Mouse (Mus musculus) embryonic facial prominence, embryonic 14.5 days (tissue): ENCODE data around the gene Cphx2. TPM values are rescaled to one million over a fixed set of nuclear protein-coding genes. Genes with fewer than 3 reads are reported as not detected.
A peak's percentile ranks its signal among the peaks of the same experiment; 100 is the strongest.
"Not testable (repeated sequence)": the region's sequence is repeated elsewhere in the genome, so short reads cannot be mapped to it uniquely, and the experiment has no call there.

ENCODE experiments used
- ATAC-seq: fragments of 200-750 bp; cut with Nextera tagmentation; 2 replicates; pipeline ENCODE4 v1.8.0; 2017; ENCODE audit warnings: low read depth, moderate number of reproducible peaks, moderate TSS enrichment
- DNase-seq: peaks from one replicate; pipeline ENCODE4 v3.0.0-alpha.2; 2015; ENCODE audit warnings: low spot score
- H3K27ac ChIP-seq: fragments of 300-500 bp; sonication (generic); replicated peaks from 2 replicates; pipeline ENCODE4 v1.5.1; 2014; ENCODE audit warnings: low read depth, mild to moderate bottlenecking, low read length, moderate library complexity
- H3K27me3 ChIP-seq: fragments of 300-500 bp; sonication (generic); replicated peaks from 2 replicates; pipeline ENCODE4 v1.6.1; 2014; ENCODE audit warnings: low read length; ENCODE audit not compliant: control insufficient read depth, insufficient read depth
- H3K36me3 ChIP-seq: fragments of 300-500 bp; sonication (generic); 2 replicates; pipeline ENCODE4 v1.6.1; 2014; ENCODE audit warnings: low read length, mixed read lengths; ENCODE audit not compliant: control insufficient read depth, insufficient read depth
- H3K4me1 ChIP-seq: fragments of 300-500 bp; sonication (generic); 2 replicates; pipeline ENCODE4 v1.6.1; 2014; ENCODE audit warnings: antibody characterized with exemption, low read length; ENCODE audit not compliant: control insufficient read depth, insufficient read depth
- H3K4me2 ChIP-seq: fragments of 300-500 bp; sonication (generic); 2 replicates; pipeline ENCODE4 v1.6.1; 2014; ENCODE audit warnings: low read depth, mild to moderate bottlenecking, low read length, moderate library complexity, mixed read lengths
- H3K4me3 ChIP-seq: fragments of 300-500 bp; sonication (generic); 2 replicates; pipeline ENCODE4 v1.5.1; 2014; ENCODE audit warnings: low read depth, mild to moderate bottlenecking, low read length
- H3K9ac ChIP-seq: fragments of 300-500 bp; sonication (generic); 2 replicates; pipeline ENCODE4 v1.6.1; 2014; ENCODE audit warnings: low read depth, mild to moderate bottlenecking, low read length, moderate library complexity, mixed read lengths
- H3K9me3 ChIP-seq: fragments of 300-500 bp; sonication (generic); 2 replicates; pipeline ENCODE4 v1.6.1; 2016; ENCODE audit warnings: low read length; ENCODE audit not compliant: control insufficient read depth
- WGBS: fragments of 180-500 bp; shearing (Covaris S2); extraction: QIAGEN DNeasy Blood & Tissue Kit; methylation state at CpG from one replicate; pipeline ENCODE4 v1.1.7; 2014; 5-methylcytosine and 5-hydroxymethylcytosine counted together
- polyA plus RNA-seq: library from polyadenylated mRNA; unstranded; fragments of >200 nt; fragmentation: Nextera tagmentation; extraction: Ambion mirVana; gene quantifications from 2 replicates; pipeline ENCODE4 v1.2.1, GENCODE M21; 2014

Cphx2 gene
- polyA plus RNA-seq = not detected in 2 replicates

DNA sequence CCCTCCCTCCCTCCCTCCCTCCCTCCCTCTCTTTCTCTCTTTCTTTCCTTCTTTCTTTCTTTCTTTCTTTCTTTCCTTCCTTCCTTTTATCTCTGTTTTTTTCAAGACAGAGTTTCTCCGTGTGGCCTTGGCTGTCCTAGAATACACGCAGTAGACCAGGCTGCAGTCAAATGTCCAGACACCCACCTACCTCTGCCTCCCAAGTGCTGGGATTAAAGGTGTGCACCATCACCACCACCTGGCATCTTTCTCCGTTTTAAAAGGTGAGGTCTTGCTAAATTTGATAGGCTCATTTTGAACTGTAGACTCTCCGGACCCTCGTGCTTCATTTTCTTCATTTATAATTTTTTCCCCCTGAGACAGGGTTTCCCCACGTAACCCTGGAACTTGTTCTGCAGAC, at the start of gene Cphx2:
TSS of gene Cphx2 (plus strand) at position 301 of the 400 bp plus-strand sequence.
- not testable (repeated sequence) for H3K9ac ChIP-seq, H3K27ac ChIP-seq, H3K27me3 ChIP-seq, H3K4me1 ChIP-seq, ATAC-seq, H3K4me2 ChIP-seq, DNase-seq, H3K4me3 ChIP-seq, H3K9me3 ChIP-seq, H3K36me3 ChIP-seq
- WGBS = no CpG with 5 or more reads among the region's 6 CpGs

DNA sequence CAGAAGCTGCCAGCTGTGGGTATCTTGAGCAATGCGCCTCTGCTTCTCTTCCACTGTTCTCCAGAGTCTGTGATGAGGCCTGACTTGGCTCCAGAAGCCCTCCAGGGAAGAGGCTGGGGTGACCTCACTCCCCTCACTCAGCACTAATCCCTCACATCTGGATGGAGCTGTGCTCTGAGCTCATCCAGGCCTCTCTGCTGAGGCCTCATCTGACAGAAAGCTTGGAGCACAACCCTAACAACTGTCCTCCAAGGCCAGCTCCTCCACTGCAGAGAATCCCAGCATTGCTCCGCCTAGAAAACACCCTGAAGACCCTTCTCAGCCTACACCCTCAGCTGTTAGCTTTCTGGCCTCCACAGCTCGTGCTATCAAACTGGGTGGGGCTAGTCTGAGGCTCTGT, 47.0 kb upstream of the Cphx2 start:
- H3K27ac ChIP-seq, H3K36me3 ChIP-seq, H3K4me2 ChIP-seq, H3K9ac ChIP-seq, H3K9me3 ChIP-seq, H3K27me3 ChIP-seq, DNase-seq, H3K4me3 ChIP-seq, H3K4me1 ChIP-seq: not testable (repeated sequence)
- peak; percentile 82; the same call in 1 of the 2 replicates for ATAC-seq
- no CpG with 5 or more reads among the region's 3 CpGs for WGBS

DNA sequence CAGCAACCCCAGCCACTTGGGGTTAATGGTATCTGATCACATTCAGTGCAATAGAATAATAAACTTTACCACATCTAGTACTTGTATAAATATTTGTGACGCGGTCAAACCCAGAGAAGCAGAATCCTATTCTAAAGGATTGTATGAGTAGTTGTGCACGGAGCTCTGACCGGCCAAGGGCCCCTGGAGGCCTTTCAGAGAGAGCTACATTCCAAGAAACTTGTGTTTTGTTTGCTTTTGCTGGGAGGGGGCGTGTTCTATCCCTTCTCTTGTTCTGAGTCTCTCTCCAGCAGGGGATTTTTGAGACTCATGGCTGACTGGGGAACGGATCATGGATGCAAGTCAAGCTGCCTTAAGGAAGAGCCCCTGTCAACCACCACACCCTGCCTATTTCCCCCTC, 45.9 kb upstream of the Cphx2 start:
- peak; percentile 33; the same call in 1 of the 2 replicates for ATAC-seq
- H3K27ac ChIP-seq, H3K4me1 ChIP-seq, H3K9me3 ChIP-seq, H3K4me2 ChIP-seq, H3K4me3 ChIP-seq, H3K9ac ChIP-seq, H3K36me3 ChIP-seq, DNase-seq, H3K27me3 ChIP-seq: not testable (repeated sequence)
- WGBS = no CpG with 5 or more reads among the region's 6 CpGs

DNA sequence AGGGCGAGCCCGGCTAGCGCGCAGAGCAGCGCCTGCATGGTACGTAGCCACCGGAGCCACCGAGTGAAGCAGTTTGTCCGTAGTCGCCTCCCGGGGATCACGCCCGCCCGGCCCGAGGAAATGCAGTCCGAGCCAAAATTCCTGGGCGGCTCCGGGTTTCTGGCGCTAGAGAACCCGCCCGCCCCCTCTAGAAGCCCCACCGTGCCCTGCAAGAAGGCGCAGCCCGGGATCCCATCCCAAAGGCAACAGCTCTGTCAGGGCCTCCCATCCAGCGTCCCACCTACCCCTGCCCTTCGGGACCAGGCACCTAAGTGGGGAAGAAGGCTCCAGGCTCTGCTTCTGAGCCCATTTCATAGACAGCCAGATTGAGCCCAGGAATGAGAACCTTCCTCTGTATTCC, 38.7 kb upstream of the Cphx2 start, which contains the start of gene Gm9780:
TSS of gene Gm9780 (minus strand) at position 101 of the 400 bp plus-strand sequence.
- not testable (repeated sequence) for DNase-seq, H3K9me3 ChIP-seq, H3K4me3 ChIP-seq, H3K27me3 ChIP-seq, H3K9ac ChIP-seq, H3K36me3 ChIP-seq, ATAC-seq, H3K4me2 ChIP-seq, H3K4me1 ChIP-seq, H3K27ac ChIP-seq
- WGBS = no CpG with 5 or more reads among the region's 26 CpGs

DNA sequence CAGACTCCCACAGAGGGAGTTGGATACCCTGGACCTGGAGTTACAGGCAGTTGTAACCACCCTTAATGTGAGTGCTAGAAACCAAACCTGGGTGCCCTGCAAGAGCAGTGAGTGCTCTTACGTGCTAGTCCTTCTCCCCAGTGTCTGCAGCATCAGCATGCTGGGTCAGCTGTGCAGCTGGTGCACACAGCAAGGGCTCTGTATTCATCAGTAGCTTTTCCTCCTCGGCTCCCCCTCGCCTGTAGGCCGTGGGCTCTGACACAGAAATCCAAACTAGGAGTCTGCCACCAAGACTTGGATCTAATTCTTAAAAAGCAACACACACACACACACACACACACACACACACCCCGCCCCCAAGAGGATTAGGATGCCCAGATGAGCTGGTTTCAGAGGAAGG, 36.3 kb upstream of the Cphx2 start:
- H3K4me1 ChIP-seq, DNase-seq, H3K4me2 ChIP-seq, H3K27ac ChIP-seq, H3K36me3 ChIP-seq, H3K4me3 ChIP-seq, H3K9me3 ChIP-seq, H3K27me3 ChIP-seq, H3K9ac ChIP-seq: not testable (repeated sequence)
- no CpG with 5 or more reads among the region's 5 CpGs for WGBS
- peak; percentile 78; the same call in 1 of the 2 replicates for ATAC-seq

DNA sequence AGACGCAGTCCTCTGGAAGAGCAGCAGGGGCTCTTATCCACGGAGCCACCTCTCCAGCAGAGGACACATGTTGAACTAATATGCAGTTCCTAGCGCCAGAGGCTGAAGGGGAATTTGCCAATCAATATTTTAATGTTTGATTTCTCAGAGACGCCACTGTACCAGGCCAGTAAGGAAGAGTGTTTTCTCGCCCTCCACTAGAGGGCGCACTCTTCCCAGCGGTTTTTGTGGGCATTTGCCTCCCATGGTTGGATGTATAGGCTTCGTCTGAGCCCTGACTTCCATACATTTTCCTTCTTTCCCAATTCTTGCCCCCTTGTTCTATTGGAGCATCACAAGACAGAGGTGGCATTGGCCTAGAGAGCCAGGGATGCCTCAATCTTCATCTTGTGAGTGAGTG, 34.3 kb upstream of the Cphx2 start:
- not testable (repeated sequence) for H3K27me3 ChIP-seq, H3K4me1 ChIP-seq, ATAC-seq, H3K4me3 ChIP-seq, H3K36me3 ChIP-seq, H3K9me3 ChIP-seq, H3K4me2 ChIP-seq, H3K27ac ChIP-seq, H3K9ac ChIP-seq, DNase-seq
- WGBS = no CpG with 5 or more reads among the region's 8 CpGs

DNA sequence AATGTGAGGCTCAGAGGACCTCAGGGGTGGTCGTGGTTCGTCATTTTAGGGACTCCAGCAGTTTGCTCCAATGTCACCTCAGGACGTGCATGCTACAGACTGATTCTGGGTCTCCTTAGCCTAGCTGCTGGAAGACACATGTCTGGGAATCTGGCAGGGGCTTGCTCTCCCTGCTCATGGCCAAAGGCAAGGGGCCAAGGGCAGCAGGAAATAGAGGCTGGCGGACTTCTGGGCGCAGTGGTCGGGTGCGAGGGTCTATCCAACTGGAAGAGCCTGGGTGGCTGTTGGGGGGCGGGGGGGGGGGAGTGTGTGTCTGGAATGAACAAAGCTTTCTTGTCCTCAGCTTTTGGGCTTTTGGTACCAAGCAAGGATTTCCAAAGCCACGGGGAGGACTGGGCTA, 32.5 kb upstream of the Cphx2 start:
- H3K9ac ChIP-seq, ATAC-seq, H3K4me2 ChIP-seq, DNase-seq, H3K9me3 ChIP-seq, H3K27ac ChIP-seq, H3K36me3 ChIP-seq, H3K4me3 ChIP-seq, H3K27me3 ChIP-seq, H3K4me1 ChIP-seq: not testable (repeated sequence)
- WGBS = no CpG with 5 or more reads among the region's 9 CpGs

DNA sequence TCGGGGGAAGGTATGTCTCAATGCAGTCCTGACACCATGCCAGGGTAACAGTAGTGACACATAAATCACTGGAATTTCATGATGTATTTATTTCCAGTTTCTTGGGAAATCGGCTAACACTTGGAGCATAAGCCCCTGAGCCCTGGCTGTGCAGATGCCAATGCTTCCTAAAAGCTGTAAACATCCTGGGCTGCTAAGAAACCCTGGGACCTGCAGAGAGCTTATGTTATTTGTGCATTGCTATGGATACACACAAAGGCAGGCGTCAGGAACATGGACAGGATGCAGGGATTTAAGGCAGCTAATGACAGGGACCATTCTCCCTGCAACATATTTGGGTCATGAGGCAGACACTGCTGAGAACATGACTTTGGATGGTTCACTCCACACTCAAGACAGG, 23.1 kb upstream of the Cphx2 start:
- DNase-seq, H3K4me2 ChIP-seq, H3K27me3 ChIP-seq, H3K4me3 ChIP-seq, H3K9ac ChIP-seq, H3K4me1 ChIP-seq, H3K36me3 ChIP-seq, ATAC-seq, H3K27ac ChIP-seq, H3K9me3 ChIP-seq: not testable (repeated sequence)
- no CpG with 5 or more reads among the region's 3 CpGs for WGBS

DNA sequence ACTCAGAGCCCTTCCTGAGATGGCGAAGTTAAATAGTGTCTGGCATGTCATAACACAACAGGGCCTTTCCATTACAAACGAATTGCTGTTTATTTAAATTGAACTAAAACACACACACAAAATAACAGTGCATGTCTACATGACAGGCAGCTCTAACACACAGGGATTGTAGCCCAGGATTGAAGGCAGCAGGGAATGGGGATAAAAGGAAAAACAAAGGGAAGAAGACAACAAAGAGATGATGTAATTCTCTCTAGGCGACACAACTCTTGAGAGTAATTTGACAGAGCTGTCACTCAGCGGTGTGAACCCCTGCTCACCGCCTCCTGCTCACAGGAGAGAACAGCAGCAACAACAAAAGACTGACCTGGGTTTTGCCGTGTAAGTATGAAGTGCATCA, 22.0 kb upstream of the Cphx2 start:
- H3K4me3 ChIP-seq, H3K4me1 ChIP-seq, ATAC-seq, DNase-seq, H3K9me3 ChIP-seq, H3K27ac ChIP-seq, H3K4me2 ChIP-seq, H3K9ac ChIP-seq, H3K36me3 ChIP-seq, H3K27me3 ChIP-seq: not testable (repeated sequence)
- WGBS = no CpG with 5 or more reads among the region's 6 CpGs
